Mouse (Mus musculus) limb, embryonic 12.5 days (tissue): ENCODE data around the gene Sox6. TPM values are rescaled to one million over a fixed set of nuclear protein-coding genes. Genes with fewer than 3 reads are reported as not detected.

Experiments
- ATAC-seq: fragments of 200-750 bp; cut with Nextera tagmentation; 2 replicates; pipeline ENCODE4 v1.8.0; 2017; ENCODE audit warnings: low read depth, moderate TSS enrichment; ENCODE audit not compliant: insufficient number of reproducible peaks, insufficient read depth, low FRiP score, low TSS enrichment
- H3K27ac ChIP-seq: fragments of 300-500 bp; sonication (generic); 2 replicates; pipeline ENCODE4 v1.5.1; 2016; ENCODE audit warnings: mild to moderate bottlenecking, moderate library complexity
- H3K27me3 ChIP-seq: fragments of 300-500 bp; sonication (generic); 2 replicates; pipeline ENCODE4 v1.6.1; 2016; ENCODE audit warnings: mild to moderate bottlenecking, moderate library complexity
- H3K36me3 ChIP-seq: fragments of 300-500 bp; sonication (generic); 2 replicates; pipeline ENCODE4 v1.6.1; 2016; ENCODE audit warnings: mild to moderate bottlenecking, moderate library complexity
- H3K4me1 ChIP-seq: fragments of 300-500 bp; sonication (generic); replicated peaks from 2 replicates; pipeline ENCODE4 v1.6.1; 2016
- H3K4me2 ChIP-seq: fragments of 300-500 bp; sonication (generic); 2 replicates; pipeline ENCODE4 v1.6.1; 2016; ENCODE audit warnings: mild to moderate bottlenecking, moderate library complexity
- H3K4me3 ChIP-seq: fragments of 300-500 bp; sonication (generic); replicated peaks from 2 replicates; pipeline ENCODE4 v1.5.1; 2016; ENCODE audit warnings: mild to moderate bottlenecking
- H3K9ac ChIP-seq: fragments of 300-500 bp; sonication (generic); replicated peaks from 2 replicates; pipeline ENCODE4 v1.6.1; 2016; ENCODE audit warnings: mild to moderate bottlenecking, moderate library complexity
- H3K9me3 ChIP-seq: fragments of 300-500 bp; sonication (generic); 2 replicates; pipeline ENCODE4 v1.6.1; 2016; ENCODE audit warnings: mild to moderate bottlenecking, moderate library complexity
- WGBS: fragments of 180-500 bp; shearing (Covaris S2); methylation state at CpG from one replicate; pipeline ENCODE4 v1.1.7; 2016; 5-methylcytosine and 5-hydroxymethylcytosine counted together
- polyA plus RNA-seq: library from polyadenylated mRNA; unstranded; fragments of >200 nt; fragmentation: Nextera tagmentation; extraction: Ambion mirVana; gene quantifications from 2 replicates; pipeline ENCODE4 v1.2.1, GENCODE M21; 2016

Sox6 gene
- polyA plus RNA-seq, 1 experiment from 2014 or later, result 91.5 TPM

DNA sequence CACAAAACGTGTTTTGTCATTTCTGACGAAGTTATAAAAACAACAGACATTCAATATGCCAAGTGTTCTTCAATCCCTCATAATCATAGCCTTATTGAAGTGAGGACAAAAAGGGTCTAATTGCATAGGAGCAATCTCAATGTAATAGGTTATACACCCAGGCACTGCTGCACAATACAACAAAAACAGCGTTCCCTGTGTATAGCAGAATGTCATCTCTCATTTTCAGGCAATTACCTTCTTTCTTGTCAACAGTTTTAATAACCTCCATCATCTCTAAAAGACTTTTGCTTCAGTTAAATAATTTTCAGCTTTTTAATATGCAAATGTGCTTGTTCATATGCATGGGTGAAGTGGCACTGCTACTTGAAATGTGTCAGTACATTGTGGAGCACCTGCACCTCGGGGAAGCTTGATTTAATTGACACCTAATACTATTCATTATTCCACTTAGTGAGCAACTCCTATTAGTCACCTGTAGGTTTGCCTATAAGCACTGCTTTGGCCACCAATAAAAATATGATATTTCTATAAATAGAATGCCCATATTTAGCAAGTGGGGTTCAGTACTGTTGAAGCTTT, 292.8 kb downstream of the Sox6 start:
- H3K27ac ChIP-seq, result no peak overlapping the region
- H3K4me3 ChIP-seq, result no peak overlapping the region
- no peaks in the 10 kb centered on the region for H3K36me3 ChIP-seq
- WGBS, result 77% methylated on average over 4 of the region's 4 CpGs
- H3K4me2 ChIP-seq, result no peak overlapping the region
- ATAC-seq, result no peak
- H3K9me3 ChIP-seq, result no peaks in the 10 kb centered on the region
- H3K4me1 ChIP-seq, result peaks cover 13% of the 10 kb centered on the region
- H3K9ac ChIP-seq, result no peak overlapping the region
- H3K27me3 ChIP-seq, result no peaks in the 10 kb centered on the region

- Histone ChIP-seq H3K4me2 (no peak overlapping the region), H3K9ac (no peak overlapping the region), H3K4me3 (no peak overlapping the region), H3K27me3 (no peaks in the 10 kb centered on the region), H3K36me3 (no peaks in the 10 kb centered on the region), H3K27ac (no peak overlapping the region), H3K4me1 (no peaks in the 10 kb centered on the region), H3K9me3 (no peaks in the 10 kb centered on the region)
- ATAC-seq, result no peak
- WGBS, result 78% methylated on average over 7 of the region's 7 CpGs
Measured at GRCm38 (mm10) chr7:115734137-115734536, 304.5 kb downstream of the Sox6 start.

GRCm38 (mm10) chr7:115732824-115733223, 305.8 kb downstream of the Sox6 start:
- no peak for ATAC-seq

GRCm38 (mm10) chr7:115726776-115727175, 311.8 kb downstream of the Sox6 start:
- Histone ChIP-seq H3K27ac (no peak overlapping the region), H3K9ac (no peak overlapping the region), H3K9me3 (no peaks in the 10 kb centered on the region), H3K36me3 (no peaks in the 10 kb centered on the region; the same call in 1 of the 2 replicates), H3K4me2 (no peak overlapping the region), H3K4me1 (no peaks in the 10 kb centered on the region; the same call in 1 of the 2 replicates), H3K27me3 (no peaks in the 10 kb centered on the region), H3K4me3 (no peak overlapping the region)
- ATAC-seq, result no peak
- WGBS, result 59% methylated on average over 2 of the region's 2 CpGs

More at GRCm38 (mm10) chr7:115732824-115733223, 305.8 kb downstream of the Sox6 start:
- Histone ChIP-seq H3K9me3 (no peaks in the 10 kb centered on the region), H3K9ac (no peak overlapping the region), H3K4me3 (no peak overlapping the region), H3K27ac (no peak overlapping the region), H3K4me2 (no peak overlapping the region), H3K27me3 (no peaks in the 10 kb centered on the region), H3K4me1 (no peaks in the 10 kb centered on the region), H3K36me3 (no peaks in the 10 kb centered on the region)
- 84% methylated on average over 1 of the region's 1 CpGs for WGBS

- Histone ChIP-seq H3K9me3 (no peaks in the 10 kb centered on the region), H3K4me2 (no peak overlapping the region), H3K9ac (no peak overlapping the region), H3K27me3 (no peaks in the 10 kb centered on the region), H3K27ac (no peak overlapping the region), H3K36me3 (no peaks in the 10 kb centered on the region; the same call in 1 of the 2 replicates), H3K4me1 (peaks cover 4% of the 10 kb centered on the region; the same call in 1 of the 2 replicates), H3K4me3 (no peak overlapping the region)
- WGBS, result 86% methylated on average over 2 of the region's 2 CpGs
- no peak for ATAC-seq
Measured at GRCm38 (mm10) chr7:115724404-115724803, 314.2 kb downstream of the Sox6 start.

DNA sequence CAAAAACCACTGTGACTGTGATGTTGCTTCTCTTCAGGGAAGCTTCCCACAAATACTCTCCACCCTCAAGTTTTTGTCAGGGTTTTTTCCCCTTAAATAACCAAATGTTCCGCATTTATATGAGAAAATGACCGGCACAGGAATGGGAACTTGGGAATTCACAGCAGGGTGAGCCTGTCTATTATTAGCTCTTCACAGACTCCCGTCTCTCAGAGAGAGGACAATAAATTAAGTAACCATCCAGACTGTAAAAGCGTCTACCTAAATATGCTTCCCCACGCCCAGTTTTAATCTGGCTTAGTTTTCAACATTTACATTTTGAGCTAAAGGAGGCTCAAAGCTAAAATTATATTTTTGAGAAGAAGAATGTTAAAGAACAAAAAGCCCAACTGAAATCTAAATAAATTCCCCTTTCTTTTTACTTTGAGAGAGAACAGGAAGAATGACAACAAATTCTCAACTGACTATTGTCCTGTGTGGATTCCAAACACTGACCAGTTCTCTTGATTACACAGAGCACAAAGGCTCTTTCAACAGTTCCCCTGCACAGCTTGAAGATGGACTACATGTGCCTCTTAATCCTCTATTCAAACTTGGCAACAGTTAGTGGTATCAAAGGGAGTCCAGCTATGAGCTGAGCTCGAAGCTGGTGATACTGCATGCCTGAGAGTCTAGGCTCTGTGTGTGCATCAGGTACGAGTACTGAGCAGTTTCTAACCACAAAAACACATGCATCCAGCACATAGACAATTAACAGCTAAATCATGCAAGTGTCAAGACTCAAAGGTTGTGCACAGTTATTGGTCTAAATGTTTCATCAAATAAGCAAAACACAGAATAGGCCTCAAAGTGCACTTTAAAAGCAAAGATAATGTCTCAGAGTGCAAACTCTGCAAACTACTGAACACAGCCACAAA, 316.7 kb downstream of the Sox6 start:
- Histone ChIP-seq H3K27me3 (no peaks in the 10 kb centered on the region), H3K4me2 (no peak overlapping the region), H3K27ac (no peak overlapping the region), H3K9me3 (no peaks in the 10 kb centered on the region), H3K9ac (no peak overlapping the region), H3K36me3 (no peaks in the 10 kb centered on the region; the same call in 1 of the 2 replicates), H3K4me3 (no peak overlapping the region), H3K4me1 (peaks cover 4% of the 10 kb centered on the region; the same call in 1 of the 2 replicates)
- no peak for ATAC-seq
- 21% methylated on average over 7 of the region's 7 CpGs for WGBS

DNA sequence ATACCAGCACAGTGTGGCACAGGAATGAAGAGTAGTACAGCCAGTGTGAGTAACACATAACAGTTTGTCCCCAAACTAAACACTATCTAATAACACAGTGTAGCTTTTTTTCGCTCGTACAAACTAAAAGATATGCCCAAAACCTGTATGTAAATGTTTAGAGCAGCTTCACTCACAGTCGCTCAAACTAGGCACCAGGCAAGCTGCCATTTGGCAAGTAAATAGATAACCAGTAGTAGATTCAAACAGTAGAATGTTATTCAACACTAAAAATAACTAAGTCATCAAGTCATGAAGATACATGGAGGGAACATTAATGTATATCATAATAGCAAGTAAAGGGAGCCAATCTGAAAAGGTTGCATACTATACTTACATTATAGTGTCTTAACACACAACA, 318.8 kb downstream of the Sox6 start:
- H3K4me2 ChIP-seq, result no peak overlapping the region
- no peak for ATAC-seq
- no peaks in the 10 kb centered on the region for H3K9me3 ChIP-seq
- no peak overlapping the region for H3K9ac ChIP-seq
- H3K4me1 ChIP-seq, result peaks cover 4% of the 10 kb centered on the region; the same call in 1 of the 2 replicates
- WGBS, result 95% methylated on average over 3 of the region's 3 CpGs
- H3K36me3 ChIP-seq, result no peaks in the 10 kb centered on the region; the same call in 1 of the 2 replicates
- H3K27ac ChIP-seq, result no peak overlapping the region
- H3K4me3 ChIP-seq, result no peak overlapping the region
- no peaks in the 10 kb centered on the region for H3K27me3 ChIP-seq

- Histone ChIP-seq H3K36me3 (no peaks in the 10 kb centered on the region), H3K27me3 (no peaks in the 10 kb centered on the region), H3K9me3 (no peaks in the 10 kb centered on the region), H3K4me1 (peaks cover 8% of the 10 kb centered on the region), H3K4me2 (no peak overlapping the region), H3K27ac (no peak overlapping the region), H3K9ac (no peak overlapping the region), H3K4me3 (no peak overlapping the region)
- WGBS, result 33% methylated on average over 2 of the region's 2 CpGs
- no peak for ATAC-seq
Measured at GRCm38 (mm10) chr7:115706141-115706540, 332.5 kb downstream of the Sox6 start.

DNA sequence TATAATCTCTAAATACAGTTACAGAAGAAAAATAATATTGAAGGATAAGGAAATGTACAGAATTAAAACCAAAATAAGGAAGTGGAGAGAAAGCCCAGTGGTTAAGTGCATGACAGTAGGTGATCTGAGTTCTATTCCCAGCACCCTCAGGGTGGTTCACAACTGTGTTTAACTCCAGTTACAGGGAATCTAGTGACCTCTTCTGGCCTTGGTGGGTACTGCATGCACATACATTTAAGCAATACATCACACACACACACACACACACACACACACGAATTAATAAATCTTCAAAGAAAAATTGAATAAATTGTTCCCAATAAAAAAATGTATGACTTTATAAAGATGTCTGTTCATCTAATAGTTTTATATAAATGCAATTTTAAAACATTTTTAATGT, 340.5 kb downstream of the Sox6 start:
- H3K27ac ChIP-seq, result no peak overlapping the region
- H3K9me3 ChIP-seq, result no peaks in the 10 kb centered on the region
- no peaks in the 10 kb centered on the region for H3K36me3 ChIP-seq
- ATAC-seq, result no peak
- 88% methylated on average over 1 of the region's 1 CpGs for WGBS
- H3K4me2 ChIP-seq, result no peak overlapping the region
- H3K9ac ChIP-seq, result no peak overlapping the region
- H3K4me3 ChIP-seq, result no peak overlapping the region
- H3K27me3 ChIP-seq, result no peaks in the 10 kb centered on the region
- H3K4me1 ChIP-seq, result 0 out of 2 replicates have a peak, but pooled peaks cover 4% of the 10 kb centered on the region

GRCm38 (mm10) chr7:115693206-115693605, 345.4 kb downstream of the Sox6 start:
- Histone ChIP-seq H3K4me1 (peaks cover 20% of the 10 kb centered on the region), H3K9ac (no peak overlapping the region), H3K4me2 (no peak overlapping the region), H3K27me3 (no peaks in the 10 kb centered on the region), H3K4me3 (no peak overlapping the region), H3K9me3 (no peaks in the 10 kb centered on the region), H3K27ac (no peak overlapping the region), H3K36me3 (no peaks in the 10 kb centered on the region)
- ATAC-seq, result no peak
- 81% methylated on average over 8 of the region's 8 CpGs for WGBS

GRCm38 (mm10) chr7:115691091-115691490, 347.5 kb downstream of the Sox6 start:
- Histone ChIP-seq H3K36me3 (no peaks in the 10 kb centered on the region), H3K4me1 (peaks cover 22% of the 10 kb centered on the region), H3K27me3 (no peaks in the 10 kb centered on the region), H3K4me2 (no peak overlapping the region), H3K9ac (no peak overlapping the region), H3K27ac (no peak overlapping the region), H3K9me3 (no peaks in the 10 kb centered on the region), H3K4me3 (no peak overlapping the region)
- no peak for ATAC-seq
- 20% methylated on average over 4 of the region's 4 CpGs for WGBS
